Mouse (Mus musculus): Measurements from ENCODE around the gene Lhx5.
A peak's percentile ranks its signal among the peaks of the same experiment; 100 is the strongest.

Gene Lhx5

DNA sequence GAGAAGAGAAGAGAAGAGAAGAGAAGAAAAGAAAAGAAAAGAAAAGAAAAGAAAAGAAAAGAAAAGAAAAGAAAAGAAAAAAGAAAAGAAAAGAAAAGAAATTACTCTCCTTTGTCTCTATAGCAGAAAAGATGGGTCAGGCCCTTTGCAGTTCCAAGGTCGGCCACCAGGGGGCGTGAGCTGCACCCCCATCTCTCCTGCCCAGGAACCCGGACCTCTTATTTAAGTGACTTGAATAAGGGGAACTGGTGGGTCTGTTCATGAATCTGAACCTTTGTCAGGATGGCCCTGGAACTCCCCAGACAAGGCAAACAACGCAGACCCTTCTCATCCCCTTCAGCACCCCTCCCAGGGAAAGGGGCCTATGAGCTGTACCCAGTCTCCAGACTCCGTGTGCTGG lies 33.6 kb downstream of the Lhx5 start:
- peak; percentile 13 for DNase-seq (ENCODE audit: low read depth)

DNA sequence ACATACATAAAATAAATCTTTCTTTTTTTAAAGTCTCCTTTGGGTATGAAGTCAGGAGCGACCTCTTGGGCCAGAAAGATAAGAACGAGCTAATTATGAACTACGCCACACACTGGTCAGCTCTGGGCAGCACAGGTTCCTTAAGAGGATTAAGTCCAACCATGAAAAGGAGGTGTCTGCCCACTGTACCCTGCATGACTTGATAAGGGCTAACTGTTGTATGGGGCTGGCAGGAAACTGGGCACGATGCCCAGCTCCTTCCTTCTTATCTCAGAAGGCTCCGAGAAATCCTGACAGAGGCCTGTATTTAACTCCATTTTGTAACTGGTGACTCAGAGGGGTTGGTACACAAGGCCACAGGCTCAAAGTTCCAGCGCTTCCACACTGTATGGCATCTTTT lies 34.4 kb downstream of the Lhx5 start:
- peak; percentile 61 for DNase-seq (ENCODE audit: low read depth)

DNA sequence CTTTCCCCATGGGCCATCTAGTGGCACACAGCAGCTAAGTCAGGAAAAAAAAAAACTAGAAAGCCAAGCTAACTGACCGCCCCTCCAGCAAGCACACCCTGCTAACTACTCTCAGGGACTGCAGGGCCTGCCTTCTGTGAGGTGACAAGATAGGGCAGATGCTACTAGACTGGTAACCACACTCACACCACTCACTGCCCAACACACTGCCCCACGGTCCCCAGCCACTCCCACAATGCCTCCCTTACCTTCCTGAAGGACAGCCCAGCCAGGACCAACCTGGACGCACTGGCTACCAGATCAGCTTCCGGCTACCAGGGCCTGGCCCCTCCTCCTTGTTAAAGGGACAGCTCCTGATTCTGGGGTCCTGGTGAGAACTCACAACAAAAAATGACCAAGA lies 35.5 kb downstream of the Lhx5 start:
- DNase-seq (ENCODE audit: low read depth), result no peak

DNA sequence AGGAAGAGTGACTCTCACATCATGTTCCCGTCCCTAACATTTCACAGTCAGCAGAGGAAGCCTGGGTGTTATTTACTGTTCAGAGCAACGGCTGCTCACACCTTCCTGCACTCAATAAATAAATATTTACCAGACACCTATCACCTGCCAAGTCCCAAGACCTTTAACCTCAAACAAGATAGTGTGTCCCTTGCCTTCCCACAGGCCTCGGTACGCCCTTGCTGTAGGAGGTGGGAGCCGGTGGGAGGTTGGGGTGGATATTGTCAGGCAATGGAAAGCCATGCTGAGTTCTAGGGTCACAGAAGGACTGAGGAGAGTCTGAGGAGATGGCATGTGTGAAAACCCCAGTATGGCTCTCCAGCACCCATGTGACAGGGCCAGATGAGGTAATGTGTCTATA lies 36.8 kb downstream of the Lhx5 start:
- no peak for DNase-seq (ENCODE audit: low read depth)

DNA sequence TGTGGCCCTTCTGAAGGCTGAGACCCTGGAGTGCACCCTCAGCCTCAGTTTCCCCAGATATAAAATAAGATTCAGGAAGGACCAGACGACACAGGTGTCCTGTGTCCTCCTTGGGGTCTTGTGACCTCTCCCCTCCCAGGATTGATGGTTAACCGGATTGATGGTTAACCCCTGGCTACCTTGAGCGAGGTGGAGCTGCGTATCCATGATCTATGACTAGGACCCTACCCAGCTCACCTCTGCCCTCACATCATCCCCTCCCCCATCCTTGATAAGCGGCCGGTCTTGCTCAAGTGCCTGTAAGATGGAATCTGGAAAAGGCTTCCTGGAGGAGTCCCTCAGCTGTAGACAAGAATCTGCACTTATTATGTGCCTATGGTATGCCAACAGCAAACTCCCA lies 37.3 kb downstream of the Lhx5 start:
- DNase-seq (ENCODE audit: low read depth), result no peak

DNA sequence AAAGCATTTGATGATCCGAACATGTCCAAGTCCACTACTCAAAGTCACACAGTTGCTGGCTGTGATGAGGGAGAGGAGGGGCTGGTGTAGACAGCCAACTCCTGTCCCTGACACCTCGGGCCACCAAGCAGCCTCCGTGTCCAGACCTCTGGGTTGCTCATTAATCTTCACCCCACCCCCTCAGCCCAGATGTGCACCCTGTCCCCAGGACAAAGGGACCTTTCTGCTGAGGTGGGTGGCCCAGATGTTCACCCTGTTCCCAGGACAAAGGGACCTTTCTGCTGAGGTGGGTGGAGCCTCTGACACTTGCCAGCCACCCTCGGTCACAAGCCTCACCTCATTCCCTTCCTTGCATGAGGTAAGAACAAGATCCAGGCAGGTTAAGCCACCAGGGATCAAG lies 40.0 kb downstream of the Lhx5 start:
- DNase-seq (ENCODE audit: low read depth), result no peak

DNA sequence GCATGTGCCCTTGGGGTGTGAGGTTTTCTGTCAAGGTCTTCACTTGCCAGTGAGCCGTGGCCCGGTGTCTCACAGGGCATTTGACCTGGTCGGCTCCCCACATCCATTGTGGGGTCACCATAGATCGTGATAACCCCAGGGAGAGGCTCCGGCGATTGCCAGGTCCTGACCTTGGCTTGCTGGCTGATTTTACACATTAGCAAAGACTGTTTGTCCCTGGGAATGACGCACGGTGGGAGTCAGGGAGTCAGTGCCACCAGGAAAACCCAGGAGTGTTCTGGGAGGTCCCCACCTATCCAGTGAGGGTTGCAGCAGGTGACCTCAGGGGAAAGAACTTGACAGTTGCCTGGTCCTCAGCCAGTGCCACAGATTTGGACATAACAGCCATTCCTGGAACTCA lies 41.3 kb downstream of the Lhx5 start, which contains the start of gene Sdsl:
Sdsl (minus strand) TSS at position 41 of the 400 bp plus-strand sequence.
- DNase-seq (ENCODE audit: low read depth), result no peak

DNA sequence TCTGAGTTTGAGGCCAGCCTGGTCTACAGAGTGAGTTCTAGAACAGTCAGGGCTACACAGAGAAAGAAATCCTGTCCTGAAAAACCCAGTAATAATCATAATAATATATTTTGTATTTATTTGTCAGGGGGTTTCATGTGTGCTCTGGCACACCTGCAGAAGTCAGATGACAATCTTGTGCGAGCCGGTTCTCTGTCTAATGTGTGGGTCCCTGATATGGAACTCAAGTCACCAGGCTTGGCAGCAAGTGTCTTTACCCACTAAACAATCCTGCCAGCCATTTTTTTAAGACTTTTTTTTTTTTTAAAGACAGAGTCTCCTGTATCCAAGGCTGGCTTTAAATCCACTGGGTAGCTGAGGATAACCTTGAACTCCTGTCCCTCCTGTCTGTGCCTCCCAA lies 41.9 kb downstream of the Lhx5 start:
- no peak for DNase-seq (ENCODE audit: low read depth)

DNA sequence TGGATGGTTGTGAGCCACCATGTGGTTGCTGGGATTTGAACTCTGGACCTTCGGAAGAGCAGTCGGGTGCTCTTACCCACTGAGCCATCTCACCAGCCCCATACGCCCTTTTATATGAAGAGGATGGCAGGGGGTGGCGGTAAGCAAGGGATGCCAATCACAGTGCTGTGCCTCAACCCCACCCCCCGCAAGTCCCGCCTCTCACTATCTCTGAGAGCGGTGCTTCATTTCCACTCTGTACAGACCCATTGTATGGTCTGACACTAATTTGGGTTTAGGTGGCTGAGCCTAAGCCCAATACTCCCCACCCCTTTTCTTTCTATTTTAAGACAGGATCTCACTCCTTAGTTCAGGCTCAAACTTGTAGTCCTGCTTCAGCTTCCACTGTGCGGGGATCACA lies 44.4 kb downstream of the Lhx5 start:
- no peak for DNase-seq (ENCODE audit: low read depth)

DNA sequence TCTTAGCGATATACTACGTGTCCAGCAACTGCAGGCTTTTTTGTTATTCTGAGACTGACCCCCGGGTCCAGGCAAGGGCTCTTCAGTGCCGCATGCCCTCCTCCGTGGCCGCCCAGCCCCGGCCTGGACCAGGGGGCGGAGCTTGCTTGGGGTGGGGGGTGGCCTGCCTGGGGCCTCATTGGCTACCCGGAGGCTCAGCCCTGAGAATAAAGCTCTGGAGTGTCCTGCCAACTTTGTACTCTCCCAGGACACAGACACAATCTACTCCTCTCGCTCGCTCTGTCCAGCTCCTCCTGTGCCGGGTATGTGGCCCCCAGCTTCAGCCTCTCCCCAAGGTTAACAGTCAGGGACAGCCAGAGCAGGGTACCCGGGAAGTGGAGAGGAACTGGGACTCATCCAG lies 44.8 kb downstream of the Lhx5 start, which contains the start of gene Sds:
Sds (plus strand) TSS at position 231 of the 400 bp plus-strand sequence.
- no peak for DNase-seq (ENCODE audit: low read depth)

DNA sequence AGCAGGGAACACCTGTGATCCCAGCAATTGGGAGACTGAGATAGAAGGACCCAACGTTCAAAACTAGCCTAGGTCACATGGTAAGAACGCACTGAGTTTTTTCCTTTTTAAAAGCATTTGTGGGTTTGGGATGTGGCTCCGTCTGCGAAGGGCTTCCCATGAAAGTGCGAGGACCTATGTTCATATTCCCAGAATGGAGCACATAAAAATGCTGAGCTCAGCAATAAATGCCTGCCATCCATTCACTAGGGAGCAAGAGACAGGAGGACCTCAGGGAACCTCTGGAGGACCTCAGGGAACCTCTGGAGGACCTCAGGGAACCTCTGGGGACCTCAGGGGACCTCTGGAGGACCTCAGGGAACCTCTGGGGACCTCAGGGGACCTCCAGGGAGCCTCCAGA lies 46.5 kb downstream of the Lhx5 start:
- no peak for DNase-seq (ENCODE audit: low read depth)

DNA sequence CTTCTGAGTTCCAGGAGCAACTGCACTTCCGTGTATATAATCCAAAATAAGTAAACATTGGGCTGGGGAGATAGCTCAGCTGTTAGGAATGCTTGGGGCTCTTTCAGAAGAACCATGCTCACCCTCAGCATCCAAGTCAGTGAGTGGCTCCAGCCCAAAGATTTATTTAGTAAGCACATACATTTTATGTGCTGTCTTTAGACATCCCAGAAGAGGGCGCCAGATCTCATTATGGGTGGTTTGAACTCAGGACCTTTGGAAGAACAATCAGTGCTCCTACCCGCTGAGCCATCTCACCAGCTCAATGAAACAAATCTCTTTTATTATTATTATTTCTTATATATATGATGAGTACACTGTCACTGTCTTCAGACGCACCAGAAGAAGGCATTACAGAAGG lies 48.0 kb downstream of the Lhx5 start:
- DNase-seq (ENCODE audit: low read depth), result peak; percentile 34

DNA sequence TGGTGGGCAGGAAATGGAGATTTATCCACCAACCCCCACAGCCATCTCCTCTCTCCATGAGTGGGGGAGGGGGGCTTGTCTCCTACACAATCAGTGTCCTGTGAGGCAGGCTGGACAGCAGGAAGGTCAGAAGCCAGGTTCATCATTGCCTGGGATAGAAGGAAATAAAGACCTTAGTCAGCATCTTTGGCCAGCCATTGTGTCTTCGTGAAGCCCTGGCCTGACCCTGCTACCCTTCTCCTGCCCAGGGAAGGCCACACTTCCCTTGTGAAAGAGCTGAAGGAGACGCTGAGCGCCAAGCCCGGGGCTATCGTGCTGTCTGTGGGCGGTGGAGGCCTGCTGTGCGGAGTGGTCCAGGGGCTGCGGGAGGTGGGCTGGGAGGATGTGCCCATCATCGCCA lies 49.7 kb downstream of the Lhx5 start:
- DNase-seq (ENCODE audit: low read depth), result no peak

DNA sequence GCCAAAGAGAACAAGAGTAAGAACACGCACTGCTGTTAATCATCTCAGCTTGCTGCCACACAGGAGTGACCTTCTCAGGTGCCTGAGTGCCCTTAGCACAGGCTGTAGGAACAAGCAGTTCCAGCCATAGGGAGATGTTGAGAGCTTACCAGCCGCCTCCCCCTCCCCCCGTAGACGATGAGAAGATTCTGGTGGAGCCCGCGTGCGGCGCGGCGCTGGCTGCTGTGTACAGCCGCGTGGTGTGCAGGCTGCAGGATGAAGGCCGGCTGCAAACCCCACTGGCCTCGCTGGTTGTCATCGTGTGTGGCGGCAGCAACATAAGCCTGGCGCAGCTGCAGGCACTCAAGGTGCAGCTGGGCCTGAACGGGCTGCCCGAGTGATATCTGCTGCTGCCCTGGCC lies 51.9 kb downstream of the Lhx5 start:
- DNase-seq (ENCODE audit: low read depth), result no peak

DNA sequence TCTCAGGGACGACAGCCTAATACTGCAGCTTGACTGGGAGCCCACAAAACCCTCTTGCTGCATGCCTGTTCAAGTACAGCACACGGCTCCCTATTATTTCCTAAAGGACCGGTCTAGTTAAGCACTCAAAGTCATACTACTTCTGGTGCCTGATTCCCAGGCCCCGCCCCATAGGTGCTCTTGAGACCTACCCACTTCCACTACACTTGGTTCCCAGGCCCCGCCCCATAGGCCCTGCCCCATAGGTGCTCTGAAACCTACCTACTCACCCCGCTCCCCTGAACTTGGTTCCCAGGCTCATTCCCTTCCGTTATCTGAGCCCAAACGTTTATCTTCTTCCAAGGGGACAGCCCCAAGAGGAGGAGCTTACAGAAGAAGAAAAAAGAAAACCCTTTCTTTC lies 56.3 kb downstream of the Lhx5 start:
- no peak for DNase-seq (ENCODE audit: low read depth)

DNA sequence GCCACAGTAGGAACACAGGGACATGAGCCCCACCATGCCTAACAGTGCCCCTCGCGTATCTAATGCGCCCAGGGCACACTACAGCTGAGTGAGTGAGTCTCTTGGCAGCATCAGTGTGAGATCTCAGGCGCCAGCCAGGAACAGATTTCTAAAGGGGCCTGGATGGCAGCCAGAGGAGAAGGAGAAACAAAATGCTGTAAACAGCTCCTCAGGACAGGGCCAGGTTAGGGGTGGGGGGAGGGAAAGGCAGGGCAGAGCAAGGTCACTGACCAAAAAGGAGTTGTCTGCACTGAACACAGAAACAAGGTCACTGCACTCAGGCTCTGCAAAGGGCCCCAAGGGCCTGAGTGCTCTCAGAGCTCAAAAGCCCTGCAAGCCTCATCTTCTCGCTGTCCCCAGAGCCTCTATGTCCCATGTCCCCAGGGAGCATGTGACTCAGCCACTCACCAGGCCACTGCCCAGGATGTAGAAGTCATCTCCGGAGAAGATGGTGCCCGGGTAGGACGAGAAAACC lies 59.2 kb downstream of the Lhx5 start:
- DNase-seq (ENCODE audit: low read depth), result peak; percentile 47
